Mouse (Mus musculus): ENCODE data around the gene Traf3. TPM values are rescaled to one million over a fixed set of nuclear protein-coding genes. Genes with fewer than 3 reads are reported as not detected.

Gene Traf3
- total RNA-seq, 1 experiment: 12.4 TPM

DNA sequence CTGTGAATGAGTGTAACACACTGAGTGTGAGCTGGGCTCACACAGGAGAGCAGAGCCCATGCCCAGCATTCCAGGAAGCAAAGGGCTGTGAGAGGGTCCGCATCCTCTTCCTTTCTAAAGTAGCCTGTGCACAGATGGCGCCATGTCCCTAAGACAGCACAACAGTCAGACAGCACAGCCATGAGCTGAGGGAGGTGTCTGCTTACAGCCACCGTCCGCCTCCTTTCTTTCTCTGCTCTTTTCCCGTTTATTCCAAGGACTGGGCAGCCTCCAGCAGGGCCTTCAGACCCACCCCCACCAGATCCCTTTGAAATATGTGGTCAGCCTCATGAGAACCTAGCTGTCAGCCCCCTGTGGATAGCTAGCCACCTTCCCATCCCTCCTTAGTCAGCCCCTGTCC is 99.0 kb downstream of the Traf3 start:
- Histone ChIP-seq H3K9me3 (ENCODE audit: control insufficient read depth, insufficient read depth, low read depth, low read length) (no peaks in the 10 kb centered on the region), H3K4me1 (ENCODE audit: control insufficient read depth in 2 of 2, insufficient read depth in 2 of 2, low read length in 2 of 2, poor library complexity in 1 of 2) (peaks cover 0 to 9% of the 10 kb centered on the region in 2 experiments; a peak in 1 of 4 replicates), H3K36me3 (ENCODE audit: control insufficient read depth, insufficient read depth, low read length, poor library complexity, severe bottlenecking) (peaks cover 12% of the 10 kb centered on the region; the same call in 1 of the 2 replicates), H3K4me3 (ENCODE audit: insufficient read depth in 1 of 2, low read depth in 1 of 2, low read length in 2 of 2, poor library complexity in 1 of 2, severe bottlenecking in 1 of 2) (no peak overlapping the region), H3K27ac (ENCODE audit: insufficient read depth, low read depth, low read length, poor library complexity, severe bottlenecking) (no peak overlapping the region), H3K9ac (ENCODE audit: insufficient read depth, low read depth, low read length, poor library complexity, severe bottlenecking) (no peak overlapping the region)
- in situ Hi-C loops (cut with MboI; ENCODE audit: low sequenced_read_pairs in 2 of 2, unreplicated experiment in 2 of 2): no loop called here
- no peak for TF ChIP-seq MAFK (IDR thresholded peaks at IDR 0.05; ENCODE audit: insufficient read depth, low read depth, low read length)
- TF ChIP-seq HCFC1 (IDR thresholded peaks at IDR 0.05; ENCODE audit: borderline replicate concordance, insufficient read depth, low read length): no peak
- no peak for TF ChIP-seq ZNF384 (IDR thresholded peaks at IDR 0.05; ENCODE audit: low read depth, low read length)
- no peak for TF ChIP-seq ZC3H11A (IDR thresholded peaks at IDR 0.05; ENCODE audit: borderline replicate concordance, low read depth, low read length)
- no peak for TF ChIP-seq CHD2 (IDR thresholded peaks at IDR 0.05; ENCODE audit: low read depth, low read length)
- DNase-seq (ENCODE audit: low read depth, low spot score): no peak

DNA sequence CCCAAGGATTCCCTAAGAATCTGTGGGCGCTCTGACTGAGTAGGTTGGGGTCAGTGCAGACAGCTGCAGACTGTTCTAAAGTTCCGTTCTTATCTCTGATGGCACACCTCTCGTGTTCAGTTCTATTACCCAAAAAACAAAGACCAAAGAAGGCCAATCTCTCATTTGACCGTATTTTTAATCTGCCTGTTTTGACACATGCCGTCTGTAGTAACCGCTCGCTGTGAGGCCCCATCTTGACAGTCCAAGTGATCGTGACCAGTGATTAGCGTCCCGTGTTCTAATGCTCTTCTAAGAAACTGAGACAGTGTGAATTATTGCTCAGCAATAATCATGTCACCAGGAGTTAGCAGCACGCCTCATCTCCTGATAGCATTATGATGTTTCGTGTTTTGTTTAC is 100.4 kb downstream of the Traf3 start:
- DNase-seq (ENCODE audit: low read depth, low spot score): no peak
- no peak overlapping the region for H3K27ac ChIP-seq (ENCODE audit: insufficient read depth, low read depth, low read length, poor library complexity, severe bottlenecking)
- in situ Hi-C loops (cut with MboI; ENCODE audit: low sequenced_read_pairs in 2 of 2, unreplicated experiment in 2 of 2): no loop called here
- H3K9me3 ChIP-seq (ENCODE audit: control insufficient read depth, insufficient read depth, low read depth, low read length): no peaks in the 10 kb centered on the region
- H3K9ac ChIP-seq (ENCODE audit: insufficient read depth, low read depth, low read length, poor library complexity, severe bottlenecking): no peak overlapping the region
- no peak for TF ChIP-seq HCFC1 (IDR thresholded peaks at IDR 0.05; ENCODE audit: borderline replicate concordance, insufficient read depth, low read length)
- H3K36me3 ChIP-seq (ENCODE audit: control insufficient read depth, insufficient read depth, low read length, poor library complexity, severe bottlenecking): peaks cover 7% of the 10 kb centered on the region; the same call in 1 of the 2 replicates
- H3K4me1 ChIP-seq (ENCODE audit: control insufficient read depth in 2 of 2, insufficient read depth in 2 of 2, low read length in 2 of 2, poor library complexity in 1 of 2): peaks cover 0 to 9% of the 10 kb centered on the region in 2 experiments; a peak in 1 of 4 replicates
- no peak overlapping the region for H3K4me3 ChIP-seq (ENCODE audit: insufficient read depth in 1 of 2, low read depth in 1 of 2, low read length in 2 of 2, poor library complexity in 1 of 2, severe bottlenecking in 1 of 2)

DNA sequence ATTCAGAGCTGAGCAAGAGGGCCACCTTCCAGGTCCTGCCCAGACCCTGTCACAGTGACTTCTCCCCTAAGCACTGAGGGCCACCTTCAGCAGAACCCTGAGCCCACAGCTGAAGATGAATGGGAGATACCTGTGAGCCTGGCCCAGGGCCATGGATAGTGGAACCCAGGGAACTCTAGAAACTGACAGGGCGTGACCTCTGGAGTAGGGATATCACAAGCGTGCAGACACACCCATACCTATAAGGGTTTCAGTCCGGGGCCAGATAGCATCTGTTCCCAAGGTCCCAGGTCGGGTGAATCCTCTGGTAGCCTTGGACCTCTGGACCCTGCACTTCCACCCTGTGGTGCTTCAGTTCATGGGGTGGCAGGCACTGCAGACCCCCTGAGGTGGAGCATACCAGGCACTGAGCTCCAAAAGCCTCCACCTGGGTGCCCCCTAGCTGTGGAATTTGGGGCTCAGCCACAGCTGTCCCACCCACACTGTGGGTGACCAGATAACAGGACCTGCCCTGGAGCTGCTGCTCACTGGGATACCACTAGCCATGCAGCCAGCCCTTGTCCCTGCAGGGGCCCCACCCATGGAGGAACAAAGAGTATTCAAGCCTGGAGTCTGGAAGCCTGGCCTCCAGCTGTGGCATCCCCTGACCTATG is 101.6 kb downstream of the Traf3 start:
- Histone ChIP-seq H3K36me3 (ENCODE audit: control insufficient read depth, insufficient read depth, low read length, poor library complexity, severe bottlenecking) (peaks cover 3% of the 10 kb centered on the region; the same call in 1 of the 2 replicates), H3K27ac (ENCODE audit: insufficient read depth, low read depth, low read length, poor library complexity, severe bottlenecking) (no peak overlapping the region), H3K4me3 (ENCODE audit: insufficient read depth in 1 of 2, low read depth in 1 of 2, low read length in 2 of 2, poor library complexity in 1 of 2, severe bottlenecking in 1 of 2) (no peak overlapping the region), H3K4me1 (ENCODE audit: control insufficient read depth in 2 of 2, insufficient read depth in 2 of 2, low read length in 2 of 2, poor library complexity in 1 of 2) (peaks cover 0 to 9% of the 10 kb centered on the region in 2 experiments; a peak in 1 of 4 replicates), H3K9ac (ENCODE audit: insufficient read depth, low read depth, low read length, poor library complexity, severe bottlenecking) (no peak overlapping the region), H3K9me3 (ENCODE audit: control insufficient read depth, insufficient read depth, low read depth, low read length) (no peaks in the 10 kb centered on the region)
- DNase-seq (ENCODE audit: low read depth, low spot score): no peak
- in situ Hi-C loops (cut with MboI; ENCODE audit: low sequenced_read_pairs in 2 of 2, unreplicated experiment in 2 of 2): no loop called here
- TF ChIP-seq HCFC1 (IDR thresholded peaks at IDR 0.05; ENCODE audit: borderline replicate concordance, insufficient read depth, low read length): no peak
- no peak for TF ChIP-seq MAFK (IDR thresholded peaks at IDR 0.05; ENCODE audit: insufficient read depth, low read depth, low read length)
- no peak for TF ChIP-seq CHD2 (IDR thresholded peaks at IDR 0.05; ENCODE audit: low read depth, low read length)
- no peak for TF ChIP-seq ZC3H11A (IDR thresholded peaks at IDR 0.05; ENCODE audit: borderline replicate concordance, low read depth, low read length)
- no peak for TF ChIP-seq ZNF384 (IDR thresholded peaks at IDR 0.05; ENCODE audit: low read depth, low read length)

DNA sequence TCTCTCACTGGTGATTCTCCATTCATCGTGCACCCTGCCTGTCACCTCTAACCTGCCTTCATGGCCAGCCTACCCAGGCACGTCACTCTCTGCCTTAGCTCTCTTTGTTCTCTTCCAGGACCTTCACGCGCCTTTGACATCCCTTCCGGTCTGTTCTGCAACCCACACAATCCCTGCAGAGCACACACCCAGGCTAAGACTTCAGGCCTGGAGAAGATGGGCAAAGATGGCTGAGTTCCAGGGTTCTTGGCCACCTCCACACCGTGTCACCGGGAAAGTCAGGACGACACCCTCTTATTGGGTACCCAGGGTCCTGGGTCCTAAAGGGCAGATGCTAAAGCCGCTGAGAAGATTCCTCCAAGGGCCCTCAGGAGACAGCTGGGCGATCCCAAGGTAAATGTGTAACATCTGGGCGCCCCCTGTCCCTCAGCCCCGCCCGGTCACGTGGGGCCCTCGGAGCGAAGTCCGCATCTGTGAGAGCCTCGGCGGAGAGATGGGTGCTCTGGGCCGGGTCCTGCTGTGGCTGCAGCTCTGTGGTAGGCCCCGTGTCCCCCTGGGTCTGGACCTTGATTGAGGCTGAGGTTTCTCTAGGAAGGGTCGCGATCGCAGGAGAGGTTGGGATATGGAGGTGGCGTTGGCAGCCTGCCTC is 104.6 kb downstream of the Traf3 start, which contains the start of gene Amn:
Gene Amn, plus strand, starts transcription at position 467 of the 649 bp plus-strand sequence.
- no peak for DNase-seq (ENCODE audit: low read depth, low spot score)
- H3K4me3 ChIP-seq (ENCODE audit: insufficient read depth in 1 of 2, low read depth in 1 of 2, low read length in 2 of 2, poor library complexity in 1 of 2, severe bottlenecking in 1 of 2): peak within 1 kb of the TSS; percentile 46 to 55
- peaks cover 0 to 17% of the 10 kb centered on the region in 2 experiments; a peak in 1 of 4 replicates for H3K4me1 ChIP-seq (ENCODE audit: control insufficient read depth in 2 of 2, insufficient read depth in 2 of 2, low read length in 2 of 2, poor library complexity in 1 of 2)
- no peak for TF ChIP-seq HCFC1 (IDR thresholded peaks at IDR 0.05; ENCODE audit: borderline replicate concordance, insufficient read depth, low read length)
- TF ChIP-seq ZNF384 (IDR thresholded peaks at IDR 0.05; ENCODE audit: low read depth, low read length): no peak
- no peak for TF ChIP-seq MAFK (IDR thresholded peaks at IDR 0.05; ENCODE audit: insufficient read depth, low read depth, low read length)
- TF ChIP-seq ZC3H11A (IDR thresholded peaks at IDR 0.05; ENCODE audit: borderline replicate concordance, low read depth, low read length): no peak
- no peak for TF ChIP-seq CHD2 (IDR thresholded peaks at IDR 0.05; ENCODE audit: low read depth, low read length)
- H3K36me3 ChIP-seq (ENCODE audit: control insufficient read depth, insufficient read depth, low read length, poor library complexity, severe bottlenecking): no peaks in the 10 kb centered on the region
- in situ Hi-C loops (cut with MboI; ENCODE audit: low sequenced_read_pairs in 2 of 2, unreplicated experiment in 2 of 2): no loop called here
- peak within 1 kb of the TSS; percentile 29; the same call in 1 of the 2 replicates for H3K9ac ChIP-seq (ENCODE audit: insufficient read depth, low read depth, low read length, poor library complexity, severe bottlenecking)
- no peak within 1 kb of the TSS for H3K27ac ChIP-seq (ENCODE audit: insufficient read depth, low read depth, low read length, poor library complexity, severe bottlenecking)
- H3K9me3 ChIP-seq (ENCODE audit: control insufficient read depth, insufficient read depth, low read depth, low read length): no peaks in the 10 kb centered on the region

All from ES-E14 (cell line).